Mouse (Mus musculus): ENCODE data around the gene Acap3. TPM values are rescaled to one million over a fixed set of nuclear protein-coding genes. Genes with fewer than 3 reads are reported as not detected.

The Acap3 gene
- polyA plus RNA-seq (2015; fragmentation: Nextera tagmentation; extraction: Ambion mirVana) = 62.3 and 74.5 TPM in 2 replicates

GRCm38 (mm10) chr4:155891551-155892001 is at the start of gene Acap3, which contains the start of gene Pusl1:
TSS of gene Acap3 (plus strand) at chr4:155891822.
TSS of gene Pusl1 (minus strand) at chr4:155891781.
- Histone ChIP-seq H3K27ac (ENCODE audit: low read depth, low read length) (peak within 1 kb of the TSS; percentile 100), H3K4me3 (ENCODE audit: low read length) (peak within 1 kb of the TSS; percentile 97), H3K9ac (ENCODE audit: low read depth, low read length) (peak within 1 kb of the TSS; percentile 94), H3K4me1 (ENCODE audit: control insufficient read depth, insufficient read depth, low read depth, low read length) (peaks cover 41% of the 10 kb centered on the region), H3K36me3 (ENCODE audit: control insufficient read depth, insufficient read depth, low read length) (peaks cover 30% of the 10 kb centered on the region), H3K27me3 (replicated peaks; ENCODE audit: control insufficient read depth, insufficient read depth, low read length) (no peaks in the 10 kb centered on the region), H3K9me3 (ENCODE audit: control insufficient read depth, low read length) (no peaks in the 10 kb centered on the region), H3K4me2 (ENCODE audit: low read length) (peak within 1 kb of the TSS; percentile 93)
- under 1% methylated on average over 51 of the region's 52 CpGs for WGBS
- ATAC-seq = peak; percentile 82

GRCm38 (mm10) chr4:155843231-155843630 is 48.4 kb upstream of the Acap3 start:
- no peak overlapping the region for H3K9ac ChIP-seq (ENCODE audit: low read depth, low read length)
- H3K36me3 ChIP-seq (ENCODE audit: control insufficient read depth, insufficient read depth, low read length) = no peaks in the 10 kb centered on the region
- 91% methylated on average over 5 of the region's 5 CpGs for WGBS
- H3K9me3 ChIP-seq (ENCODE audit: control insufficient read depth, low read length) = no peaks in the 10 kb centered on the region
- H3K4me1 ChIP-seq (ENCODE audit: control insufficient read depth, insufficient read depth, low read depth, low read length) = peaks cover 18% of the 10 kb centered on the region
- H3K27me3 ChIP-seq (replicated peaks; ENCODE audit: control insufficient read depth, insufficient read depth, low read length) = no peaks in the 10 kb centered on the region
- no peak overlapping the region for H3K27ac ChIP-seq (ENCODE audit: low read depth, low read length)
- H3K4me3 ChIP-seq (ENCODE audit: low read length) = no peak overlapping the region
- ATAC-seq = no peak
- H3K4me2 ChIP-seq (ENCODE audit: low read length) = no peak overlapping the region

- Histone ChIP-seq H3K4me2 (ENCODE audit: low read length) (peak within 1 kb of the TSS; percentile 93), H3K27ac (ENCODE audit: low read depth, low read length) (peak within 1 kb of the TSS; percentile 85), H3K36me3 (ENCODE audit: control insufficient read depth, insufficient read depth, low read length) (no peaks in the 10 kb centered on the region), H3K27me3 (replicated peaks; ENCODE audit: control insufficient read depth, insufficient read depth, low read length) (no peaks in the 10 kb centered on the region), H3K9me3 (ENCODE audit: control insufficient read depth, low read length) (no peaks in the 10 kb centered on the region), H3K4me3 (ENCODE audit: low read length) (peak within 1 kb of the TSS; percentile 90), H3K9ac (ENCODE audit: low read depth, low read length) (peak within 1 kb of the TSS; percentile 99), H3K4me1 (ENCODE audit: control insufficient read depth, insufficient read depth, low read depth, low read length) (peaks cover 38% of the 10 kb centered on the region)
- ATAC-seq = peak; percentile 90
- 3% methylated on average over 60 of the region's 65 CpGs for WGBS
Measured at GRCm38 (mm10) chr4:155846871-155847578, 44.6 kb upstream of the Acap3 start, which contains the start of gene Dvl1. TSS of gene Dvl1 (plus strand) at chr4:155847402.

GRCm38 (mm10) chr4:155847591-155848352 is 43.9 kb upstream of the Acap3 start:
- H3K36me3 ChIP-seq (ENCODE audit: control insufficient read depth, insufficient read depth, low read length) = no peaks in the 10 kb centered on the region; the same call in 1 of the 2 replicates
- peak; percentile 4; the same call in 1 of the 2 replicates for ATAC-seq
- H3K4me3 ChIP-seq (ENCODE audit: low read length) = peak overlapping the region; percentile 90
- H3K4me2 ChIP-seq (ENCODE audit: low read length) = peak overlapping the region; percentile 93
- WGBS = 1% methylated on average over 60 of the region's 69 CpGs
- peak overlapping the region; percentile 85 for H3K27ac ChIP-seq (ENCODE audit: low read depth, low read length)
- H3K9ac ChIP-seq (ENCODE audit: low read depth, low read length) = peak overlapping the region; percentile 99
- H3K9me3 ChIP-seq (ENCODE audit: control insufficient read depth, low read length) = no peaks in the 10 kb centered on the region
- peaks cover 38% of the 10 kb centered on the region for H3K4me1 ChIP-seq (ENCODE audit: control insufficient read depth, insufficient read depth, low read depth, low read length)
- no peaks in the 10 kb centered on the region for H3K27me3 ChIP-seq (replicated peaks; ENCODE audit: control insufficient read depth, insufficient read depth, low read length)

GRCm38 (mm10) chr4:155848434-155849095 is 43.1 kb upstream of the Acap3 start:
- Histone ChIP-seq H3K9ac (ENCODE audit: low read depth, low read length) (peak overlapping the region; percentile 99), H3K4me2 (ENCODE audit: low read length) (peak overlapping the region; percentile 93), H3K27ac (ENCODE audit: low read depth, low read length) (no peak overlapping the region), H3K36me3 (ENCODE audit: control insufficient read depth, insufficient read depth, low read length) (peaks cover 2% of the 10 kb centered on the region; the same call in 1 of the 2 replicates), H3K27me3 (replicated peaks; ENCODE audit: control insufficient read depth, insufficient read depth, low read length) (no peaks in the 10 kb centered on the region), H3K4me1 (ENCODE audit: control insufficient read depth, insufficient read depth, low read depth, low read length) (peaks cover 38% of the 10 kb centered on the region), H3K4me3 (ENCODE audit: low read length) (peak overlapping the region; percentile 90), H3K9me3 (ENCODE audit: control insufficient read depth, low read length) (no peaks in the 10 kb centered on the region)
- 55% methylated on average over 7 of the region's 7 CpGs for WGBS
- no peak for ATAC-seq

- no peaks in the 10 kb centered on the region for H3K27me3 ChIP-seq (replicated peaks; ENCODE audit: control insufficient read depth, insufficient read depth, low read length)
- H3K9me3 ChIP-seq (ENCODE audit: control insufficient read depth, low read length) = no peaks in the 10 kb centered on the region
- H3K4me3 ChIP-seq (ENCODE audit: low read length) = no peak overlapping the region; the same call in 1 of the 2 replicates
- peak overlapping the region; percentile 93 for H3K4me2 ChIP-seq (ENCODE audit: low read length)
- H3K36me3 ChIP-seq (ENCODE audit: control insufficient read depth, insufficient read depth, low read length) = peaks cover 2% of the 10 kb centered on the region; the same call in 1 of the 2 replicates
- peak overlapping the region; percentile 15; the same call in 1 of the 2 replicates for H3K9ac ChIP-seq (ENCODE audit: low read depth, low read length)
- no peak for ATAC-seq
- WGBS = 95% methylated on average over 2 of the region's 2 CpGs
- peaks cover 38% of the 10 kb centered on the region for H3K4me1 ChIP-seq (ENCODE audit: control insufficient read depth, insufficient read depth, low read depth, low read length)
- no peak overlapping the region for H3K27ac ChIP-seq (ENCODE audit: low read depth, low read length)
Measured at GRCm38 (mm10) chr4:155849391-155849790, 42.2 kb upstream of the Acap3 start.

GRCm38 (mm10) chr4:155849792-155850451 is 41.7 kb upstream of the Acap3 start:
- ATAC-seq = no peak
- Histone ChIP-seq H3K4me3 (ENCODE audit: low read length) (no peak overlapping the region), H3K9me3 (ENCODE audit: control insufficient read depth, low read length) (no peaks in the 10 kb centered on the region), H3K9ac (ENCODE audit: low read depth, low read length) (no peak overlapping the region), H3K4me1 (ENCODE audit: control insufficient read depth, insufficient read depth, low read depth, low read length) (peaks cover 38% of the 10 kb centered on the region), H3K36me3 (ENCODE audit: control insufficient read depth, insufficient read depth, low read length) (peaks cover 6% of the 10 kb centered on the region), H3K27ac (ENCODE audit: low read depth, low read length) (no peak overlapping the region), H3K27me3 (replicated peaks; ENCODE audit: control insufficient read depth, insufficient read depth, low read length) (no peaks in the 10 kb centered on the region), H3K4me2 (ENCODE audit: low read length) (peak overlapping the region; percentile 93; the same call in 1 of the 2 replicates)
- WGBS = 92% methylated on average over 3 of the region's 3 CpGs

GRCm38 (mm10) chr4:155851368-155851767 is 40.3 kb upstream of the Acap3 start:
- H3K27ac ChIP-seq (ENCODE audit: low read depth, low read length) = no peak overlapping the region
- peaks cover 16% of the 10 kb centered on the region for H3K36me3 ChIP-seq (ENCODE audit: control insufficient read depth, insufficient read depth, low read length)
- WGBS = 96% methylated on average over 3 of the region's 3 CpGs
- H3K9me3 ChIP-seq (ENCODE audit: control insufficient read depth, low read length) = no peaks in the 10 kb centered on the region
- H3K4me2 ChIP-seq (ENCODE audit: low read length) = no peak overlapping the region
- no peak overlapping the region for H3K4me3 ChIP-seq (ENCODE audit: low read length)
- H3K4me1 ChIP-seq (ENCODE audit: control insufficient read depth, insufficient read depth, low read depth, low read length) = peaks cover 38% of the 10 kb centered on the region
- ATAC-seq = no peak
- H3K27me3 ChIP-seq (replicated peaks; ENCODE audit: control insufficient read depth, insufficient read depth, low read length) = no peaks in the 10 kb centered on the region
- no peak overlapping the region for H3K9ac ChIP-seq (ENCODE audit: low read depth, low read length)
